Mouse (Mus musculus) C2C12 (cell line): ENCODE measurements at regions not wholly inside any gene's neighbourhood (a gene's known extent, or its start where the extent isn't known, plus 50 kb on each side); places are given as distances from the start of the nearest gene placed in this dataset.

ENCODE experiments used
- CEBPB ChIP-seq: IDR thresholded peaks from one replicate; pipeline ENCODE4 v1.6.1; 2011; ENCODE audit warnings: low read depth, mild to moderate bottlenecking, control low read depth, moderate library complexity
- CTCF ChIP-seq: IDR thresholded peaks from one replicate; pipeline ENCODE4 v1.5.1; 2011; ENCODE audit not compliant: control insufficient read depth, insufficient read depth, insufficient read length
- MAX ChIP-seq: IDR thresholded peaks from one replicate; pipeline ENCODE4 v1.6.1; 2011; ENCODE audit warnings: mild to moderate bottlenecking, control low read depth
- MYOD1 ChIP-seq: IDR thresholded peaks from one replicate; pipeline ENCODE4 v1.6.1; 2011; ENCODE audit warnings: low read depth; ENCODE audit not compliant: control insufficient read depth, insufficient read length
- MYOG ChIP-seq: IDR thresholded peaks from one replicate; pipeline ENCODE4 v1.6.1; 2011; ENCODE audit not compliant: control insufficient read depth, insufficient read length; ENCODE audit errors: extremely low read depth
- USF1 ChIP-seq: IDR thresholded peaks from one replicate; pipeline ENCODE4 v1.6.1; 2011; ENCODE audit warnings: low read depth, mild to moderate bottlenecking, control low read depth, moderate library complexity

DNA sequence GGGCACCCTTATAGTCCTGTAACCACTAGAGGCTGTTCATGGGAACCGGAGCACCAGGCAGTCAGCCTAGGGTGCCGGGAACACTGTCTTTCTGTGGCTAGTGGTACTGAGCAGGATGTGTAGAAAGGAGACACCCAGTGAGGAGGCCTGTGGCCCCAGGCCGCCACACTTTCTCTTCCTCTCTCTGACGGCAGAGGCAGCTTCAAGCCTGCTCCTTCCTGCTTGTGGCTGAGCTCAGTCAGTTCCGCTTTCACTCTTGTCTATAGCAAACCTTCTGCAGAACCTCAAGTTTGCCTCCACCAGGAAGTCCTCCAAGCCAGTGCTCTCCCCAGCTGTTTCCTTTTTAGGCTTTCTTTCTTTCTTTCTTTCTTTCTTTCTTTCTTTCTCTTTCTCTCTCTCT lies 197.2 kb downstream of the Uaca start:
- TF ChIP-seq CTCF (no peak), CEBPB (no peak), MAX (no peak), MYOG (no peak), USF1 (no peak), MYOD1 (no peak)
